Mouse (Mus musculus): ENCODE measurements around the gene Atm. TPM values are rescaled to one million over a fixed set of nuclear protein-coding genes. Genes with fewer than 3 reads are reported as not detected.
A peak's percentile ranks its signal among the peaks of the same experiment; 100 is the strongest.

Atm gene
- polyA plus RNA-seq, 1 experiment = 0.63 TPM

DNA sequence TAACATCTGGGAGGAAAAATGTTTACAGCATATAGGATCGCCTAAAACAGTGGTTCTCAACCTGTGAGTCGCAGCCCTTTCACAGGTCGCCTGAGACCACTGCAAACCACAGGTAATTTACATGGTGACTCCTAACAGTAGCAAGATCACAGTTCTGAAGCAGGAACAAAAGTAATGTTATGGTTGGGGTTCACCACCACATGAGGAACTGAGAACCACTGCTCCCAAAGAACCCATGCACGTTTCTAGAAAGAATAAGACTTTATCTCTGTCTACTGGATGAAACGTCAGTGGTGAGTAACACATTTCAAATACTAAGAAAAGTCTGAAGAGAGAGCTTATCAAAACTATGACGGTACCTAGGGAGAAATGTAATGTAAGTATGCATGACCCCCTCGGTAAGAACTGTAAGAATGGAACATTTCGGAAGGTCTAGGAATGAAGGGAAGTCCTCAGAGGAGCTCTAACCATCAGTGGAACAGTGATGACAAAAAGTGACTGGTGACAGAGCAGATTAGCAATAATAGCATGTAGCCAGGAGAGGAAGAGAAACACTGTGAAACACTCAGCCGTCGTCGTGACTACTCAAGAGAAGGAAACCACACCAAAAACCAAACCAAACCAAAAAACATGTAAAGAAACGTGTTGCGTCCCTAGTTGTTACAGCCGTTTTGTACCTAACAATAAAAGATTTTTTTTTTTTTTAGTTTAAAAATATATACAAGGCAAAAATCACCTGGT, 100.5 kb downstream of the Atm start:
- no peak for TF ChIP-seq GATA1 (IDR thresholded peaks at IDR 0.05; ENCODE audit: low read length)

DNA sequence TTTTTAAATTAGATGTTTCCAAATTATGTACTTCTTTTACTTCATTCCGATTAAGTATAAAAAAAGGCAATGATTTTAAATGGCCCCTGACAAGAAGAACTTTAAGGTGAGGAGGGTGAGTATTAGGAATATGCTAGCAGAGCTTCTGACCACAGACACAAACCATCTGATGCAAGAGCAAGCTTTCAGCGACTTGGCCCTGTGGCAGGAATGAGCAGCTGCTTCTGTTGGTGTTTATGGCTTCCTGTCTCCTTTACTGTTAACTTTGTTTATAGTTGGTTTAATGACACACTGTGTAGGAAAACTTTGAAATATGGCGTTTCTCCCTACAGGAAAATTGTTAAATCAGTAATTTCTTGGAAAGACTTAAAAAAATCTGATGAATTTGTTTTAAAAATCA, 108.9 kb downstream of the Atm start:
- no peak for TF ChIP-seq GATA1 (IDR thresholded peaks at IDR 0.05; ENCODE audit: low read length)

DNA sequence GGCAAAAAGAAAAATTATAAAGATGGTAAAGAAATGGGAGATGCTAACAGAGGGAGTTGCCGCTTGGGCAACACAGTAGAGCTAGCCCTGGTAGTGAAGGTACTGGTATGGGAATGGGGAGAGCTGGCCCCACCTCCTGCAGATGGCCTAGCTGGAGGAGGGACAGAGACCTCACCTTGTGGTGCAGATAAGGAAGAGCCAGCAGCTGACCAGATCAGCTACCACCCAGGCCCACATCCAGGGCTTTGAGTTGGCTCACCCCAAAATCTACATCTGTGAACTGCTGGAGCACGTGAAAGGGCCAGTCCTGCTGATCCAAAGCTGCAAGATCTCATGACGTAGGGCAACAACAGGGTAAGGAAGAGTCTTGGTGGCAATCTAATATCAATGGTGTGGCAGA, 109.8 kb downstream of the Atm start:
- TF ChIP-seq GATA1 (IDR thresholded peaks at IDR 0.05; ENCODE audit: low read length) = no peak

DNA sequence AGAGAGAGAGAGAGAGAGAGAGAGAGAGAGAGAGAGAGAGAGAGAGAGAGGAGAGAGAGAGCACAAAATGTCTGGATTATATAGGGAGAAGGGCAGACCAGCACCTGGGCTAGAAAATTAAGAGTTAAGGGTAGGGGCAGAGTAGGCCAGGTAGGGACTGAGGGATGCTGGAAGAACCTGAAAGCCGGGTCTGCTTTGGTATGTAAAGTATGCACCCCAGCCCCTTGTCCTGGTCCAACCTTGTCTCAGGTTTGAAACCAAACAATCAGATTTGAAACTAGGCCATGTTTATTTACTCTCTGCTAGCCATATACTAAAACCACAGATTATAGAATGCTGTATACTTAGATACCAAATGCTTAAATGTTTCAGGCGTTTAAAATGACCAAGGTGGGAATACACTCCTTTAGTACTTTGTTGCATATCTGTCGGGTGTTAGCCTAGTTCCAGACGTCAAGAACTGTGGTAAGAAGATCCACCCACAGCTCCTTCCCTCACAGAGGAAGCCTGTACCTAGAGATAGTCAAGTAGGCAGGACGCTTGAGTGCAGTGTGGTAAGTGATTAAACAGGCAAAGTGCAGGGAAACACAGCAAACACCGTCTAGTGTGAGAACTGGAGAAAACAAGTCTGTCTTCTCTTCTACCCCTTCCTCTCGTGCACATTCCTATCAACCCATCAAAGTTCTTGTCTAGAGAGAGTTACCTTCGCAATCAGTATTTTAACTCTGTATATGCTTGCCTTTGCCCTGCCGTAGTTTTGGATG, 114.2 kb downstream of the Atm start:
- peak; percentile 52 for TF ChIP-seq GATA1 (IDR thresholded peaks at IDR 0.05; ENCODE audit: low read length)

DNA sequence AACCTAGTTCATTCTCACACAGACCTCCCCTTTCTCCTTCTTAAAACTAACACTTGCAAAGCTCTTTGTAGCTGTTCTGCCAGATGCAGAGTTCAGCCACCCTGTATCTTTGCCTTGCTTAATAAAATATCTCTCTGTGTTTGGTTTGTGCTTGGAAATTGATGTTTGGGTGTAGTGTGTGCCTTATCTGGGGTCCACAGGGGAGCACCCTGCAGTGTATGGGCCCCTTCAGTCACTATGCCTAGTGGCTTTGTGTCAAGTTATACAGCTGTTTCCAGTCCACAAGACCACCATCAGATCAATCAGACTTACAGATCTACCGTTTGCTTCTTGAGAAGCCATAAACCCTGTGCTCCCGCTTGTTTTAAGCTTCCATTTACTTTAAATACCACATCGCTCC, 127.1 kb downstream of the Atm start:
- no peak for TF ChIP-seq GATA1 (IDR thresholded peaks at IDR 0.05; ENCODE audit: low read length)

DNA sequence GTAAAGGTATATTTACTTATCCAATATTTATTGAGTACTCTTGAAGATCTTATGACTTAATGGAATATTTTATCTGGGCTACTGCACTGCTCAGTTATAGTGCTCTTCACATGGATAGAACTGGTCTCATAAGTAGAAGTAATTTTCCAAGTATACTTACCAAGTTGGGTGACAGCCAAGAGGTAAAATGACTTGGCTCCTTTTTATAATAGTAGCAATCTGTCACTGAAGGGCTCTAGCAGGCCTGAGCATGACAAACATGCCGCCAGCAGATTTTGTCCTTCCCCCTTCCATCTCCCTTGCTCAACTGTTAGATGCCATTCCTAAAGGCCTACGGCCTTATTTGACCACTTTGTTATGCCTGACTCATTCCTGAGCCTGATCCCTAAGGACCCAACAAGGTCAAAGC, 127.6 kb downstream of the Atm start:
- no peak for TF ChIP-seq GATA1 (IDR thresholded peaks at IDR 0.05; ENCODE audit: low read length)

DNA sequence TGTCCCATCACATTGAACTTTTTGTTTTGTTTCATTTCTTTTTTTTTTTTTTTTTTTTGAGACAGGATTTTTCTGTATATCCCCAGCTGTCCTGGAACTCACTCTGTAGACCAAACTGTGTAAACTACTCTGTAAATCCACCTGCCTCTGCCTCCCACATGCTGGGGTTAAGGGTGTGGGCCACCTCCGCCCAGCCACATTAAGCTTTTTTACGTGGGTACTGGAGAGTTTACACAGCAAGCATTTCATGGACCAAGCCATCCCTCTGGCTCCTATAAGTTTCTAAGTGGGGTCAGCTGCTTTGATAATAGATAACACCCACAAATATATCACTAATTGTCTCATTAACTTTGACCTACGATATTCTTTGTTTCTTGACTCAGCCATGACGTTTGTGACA, 128.0 kb downstream of the Atm start:
- TF ChIP-seq GATA1 (IDR thresholded peaks at IDR 0.05; ENCODE audit: low read length) = no peak

DNA sequence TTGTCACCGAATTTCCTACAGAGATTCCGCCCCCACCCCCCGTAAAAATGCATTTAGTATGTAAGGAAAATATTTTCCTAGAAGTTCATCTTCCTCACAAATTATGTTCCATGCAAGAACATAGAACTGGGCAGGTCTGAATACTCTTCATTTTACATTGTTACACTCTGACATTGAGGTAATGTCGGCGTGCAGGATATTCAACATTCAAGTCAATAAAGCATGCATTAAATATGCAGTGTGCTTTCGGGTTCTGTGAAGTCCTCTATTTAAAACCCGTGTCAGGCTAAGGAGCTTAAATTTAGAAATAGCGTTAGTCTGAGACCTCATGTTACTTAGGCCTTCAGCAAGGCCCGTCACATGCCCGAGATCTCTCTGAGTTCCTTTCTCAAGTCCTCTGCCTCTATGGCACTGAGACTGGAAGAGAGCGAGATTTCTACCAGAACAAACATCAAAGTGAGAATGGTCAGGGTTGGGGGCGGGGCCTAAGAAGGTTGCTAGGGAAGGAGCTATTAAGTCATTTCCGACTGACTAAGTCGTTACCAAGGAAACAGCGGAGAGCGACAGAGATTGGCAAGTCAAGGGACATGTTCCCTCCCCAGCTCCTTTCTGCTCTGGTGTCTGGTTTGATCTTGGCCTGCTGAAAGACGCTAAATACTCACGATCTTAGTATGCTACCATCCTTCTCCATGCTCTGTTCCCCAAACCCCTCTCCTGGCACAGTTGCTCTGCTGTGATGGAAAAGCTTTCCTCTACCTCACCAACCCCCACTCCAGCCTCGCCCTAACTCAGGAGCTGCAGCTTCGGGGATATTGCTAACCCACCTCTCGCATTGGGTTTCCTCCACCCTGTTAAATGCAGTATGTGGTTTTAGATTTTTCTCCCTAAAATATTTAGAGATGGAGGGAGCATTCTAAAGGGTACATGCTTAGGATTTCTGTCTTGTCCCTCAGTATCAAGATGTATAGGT, 131.5 kb downstream of the Atm start:
- TF ChIP-seq GATA1 (IDR thresholded peaks at IDR 0.05; ENCODE audit: low read length) = no peak

DNA sequence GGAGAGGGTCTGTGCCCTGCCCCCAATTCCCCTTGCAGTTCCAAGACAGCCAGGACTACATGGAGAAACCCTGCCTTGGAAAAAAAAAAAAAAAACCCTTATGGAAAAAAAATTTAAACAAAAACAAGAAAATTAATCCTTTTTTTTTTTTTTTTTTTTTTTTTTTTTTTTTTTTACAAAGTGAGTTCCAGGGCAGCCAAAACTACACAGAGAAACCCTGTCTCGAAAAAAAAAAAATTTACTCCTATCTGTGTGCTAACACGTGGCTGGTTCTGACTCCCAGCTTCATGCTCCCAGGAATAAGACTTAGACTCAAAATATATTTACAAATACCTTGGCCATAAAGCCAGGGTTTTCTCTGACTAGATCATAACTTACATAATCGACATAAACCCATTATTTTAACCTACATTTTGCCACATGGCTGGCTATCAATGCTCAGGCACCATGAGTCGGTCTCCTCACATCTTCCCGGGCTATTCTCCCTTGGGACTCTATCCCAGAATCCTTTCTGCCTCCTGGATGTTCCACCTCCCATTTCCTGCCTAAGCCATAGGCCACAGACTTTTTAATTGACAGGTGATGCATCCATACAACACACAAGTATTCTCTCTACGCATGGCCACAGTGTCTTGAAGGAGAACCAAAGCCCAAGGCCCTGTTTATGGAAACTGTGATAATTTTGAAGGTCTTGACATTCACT, 132.3 kb downstream of the Atm start:
- no peak for TF ChIP-seq GATA1 (IDR thresholded peaks at IDR 0.05; ENCODE audit: low read length)

DNA sequence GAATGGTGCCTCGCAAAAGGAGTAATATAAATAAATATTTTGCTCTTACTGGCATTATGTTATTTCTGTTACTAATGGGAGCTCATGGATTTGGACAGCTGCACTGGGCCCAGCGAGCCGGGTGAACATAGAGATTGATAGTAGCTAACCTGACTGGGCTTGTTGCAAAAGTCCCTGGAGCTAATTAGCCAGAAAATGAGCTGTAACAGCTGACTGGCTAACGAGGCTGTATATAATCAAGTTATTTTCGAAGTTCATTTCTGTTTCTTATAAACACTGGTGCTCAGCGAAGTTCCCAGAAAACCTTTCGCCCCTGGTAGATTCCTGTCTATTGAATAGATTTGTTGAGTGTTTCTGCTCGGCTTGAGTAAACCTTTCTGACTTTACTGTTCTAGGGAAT, 133.5 kb downstream of the Atm start:
- TF ChIP-seq GATA1 (IDR thresholded peaks at IDR 0.05; ENCODE audit: low read length) = no peak

DNA sequence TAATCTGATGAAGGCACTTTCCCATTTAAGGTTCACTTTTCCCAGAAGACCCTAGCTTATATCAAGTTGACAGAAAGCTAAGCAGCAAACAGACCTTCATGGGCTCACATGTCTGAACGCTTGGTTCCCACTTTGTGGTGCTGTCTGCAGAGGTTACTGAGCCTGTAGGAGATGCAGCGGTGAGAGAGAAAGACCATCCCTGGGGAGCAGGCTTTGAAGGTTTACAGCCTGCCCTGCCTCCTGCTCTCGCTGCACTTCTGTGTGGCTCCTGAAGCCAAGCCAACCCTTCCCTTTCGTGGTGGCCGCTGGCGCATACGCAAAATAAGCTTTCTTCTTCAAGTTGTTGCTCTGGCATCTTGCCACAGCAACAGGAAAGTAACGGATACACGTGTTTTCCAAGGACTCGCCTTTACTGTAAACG, 134.2 kb downstream of the Atm start, which contains the start of gene 4930550C14Rik:
Gene 4930550C14Rik (plus strand): TSS at position 35 of the 421 bp plus-strand sequence.
- no peak for TF ChIP-seq GATA1 (IDR thresholded peaks at IDR 0.05; ENCODE audit: low read length)

DNA sequence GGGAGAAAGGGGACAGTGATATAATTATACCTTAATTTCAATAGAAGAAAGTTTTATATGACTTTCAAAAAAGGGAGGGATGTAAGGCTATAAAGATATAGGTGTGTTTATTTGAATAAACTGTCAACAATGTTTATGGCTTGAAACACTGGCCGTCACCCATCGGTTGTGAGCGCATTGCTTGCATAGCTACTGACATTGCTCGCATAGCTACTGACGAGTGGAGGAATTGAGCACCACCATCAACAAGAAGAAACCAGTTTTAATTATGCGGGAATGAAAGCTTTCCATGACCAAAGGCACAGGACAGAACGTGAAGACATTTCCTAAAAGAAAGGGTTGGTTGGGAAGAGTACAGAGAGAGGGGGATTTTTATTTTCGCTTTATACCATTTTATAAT, 135.4 kb downstream of the Atm start:
- TF ChIP-seq GATA1 (IDR thresholded peaks at IDR 0.05; ENCODE audit: low read length) = no peak

DNA sequence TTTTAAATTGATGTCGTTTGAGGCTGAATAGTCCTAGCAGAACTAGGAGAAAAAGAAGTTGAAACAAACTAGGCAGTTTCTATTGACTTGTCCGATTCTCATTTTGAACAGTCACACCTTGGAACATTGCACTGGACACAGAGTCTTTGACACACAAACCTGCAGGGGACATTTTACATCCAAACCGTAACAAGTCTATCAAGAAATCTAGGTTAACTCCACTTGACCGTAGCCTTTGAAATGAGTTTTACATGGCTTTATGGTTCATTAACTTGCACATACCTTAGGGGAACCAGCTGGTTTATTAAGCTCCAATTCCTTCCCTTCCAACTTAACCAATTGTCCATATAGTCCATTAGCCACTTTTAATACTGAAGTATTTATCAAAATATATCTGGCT, 135.8 kb downstream of the Atm start:
- no peak for TF ChIP-seq GATA1 (IDR thresholded peaks at IDR 0.05; ENCODE audit: low read length)

DNA sequence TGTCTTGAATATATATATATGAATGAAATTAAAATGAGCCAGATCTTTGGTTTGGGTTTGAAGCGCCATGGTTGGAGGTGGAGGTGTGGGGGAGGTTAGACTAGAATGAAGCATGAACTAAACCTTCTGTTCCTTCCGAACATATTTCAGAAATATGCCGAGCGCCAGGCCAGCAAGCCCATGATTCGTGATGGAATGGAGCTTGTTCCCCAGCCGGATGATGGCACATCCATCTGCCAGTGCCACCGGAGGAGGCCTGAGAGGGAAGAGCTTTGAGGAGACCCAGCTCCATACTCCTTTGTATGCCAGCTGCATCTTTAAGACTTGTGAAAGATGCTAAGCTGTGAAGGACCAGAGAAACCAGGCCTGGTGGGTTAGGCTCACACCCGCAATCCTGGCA, 137.0 kb downstream of the Atm start:
- TF ChIP-seq GATA1 (IDR thresholded peaks at IDR 0.05; ENCODE audit: low read length) = no peak

DNA sequence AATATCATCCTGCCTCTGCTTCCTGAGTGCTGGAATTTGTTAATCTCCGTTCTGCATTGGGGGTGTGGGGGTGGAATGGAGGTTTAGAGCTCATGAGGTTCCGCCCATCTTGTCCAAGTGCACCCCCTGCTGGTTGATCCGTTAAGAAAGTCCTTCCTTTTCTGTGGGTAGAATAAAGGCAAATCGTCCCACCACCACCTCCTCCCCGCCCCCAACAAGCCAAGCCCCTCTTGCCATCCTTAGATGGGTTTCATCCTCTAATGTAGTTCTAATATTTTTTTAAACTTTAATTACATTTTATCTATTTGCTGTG, 138.2 kb downstream of the Atm start:
- TF ChIP-seq GATA1 (IDR thresholded peaks at IDR 0.05; ENCODE audit: low read length) = no peak
